24 mouse cellular contexts compared by ENCODE assay signal in the genomic region with DNA sequence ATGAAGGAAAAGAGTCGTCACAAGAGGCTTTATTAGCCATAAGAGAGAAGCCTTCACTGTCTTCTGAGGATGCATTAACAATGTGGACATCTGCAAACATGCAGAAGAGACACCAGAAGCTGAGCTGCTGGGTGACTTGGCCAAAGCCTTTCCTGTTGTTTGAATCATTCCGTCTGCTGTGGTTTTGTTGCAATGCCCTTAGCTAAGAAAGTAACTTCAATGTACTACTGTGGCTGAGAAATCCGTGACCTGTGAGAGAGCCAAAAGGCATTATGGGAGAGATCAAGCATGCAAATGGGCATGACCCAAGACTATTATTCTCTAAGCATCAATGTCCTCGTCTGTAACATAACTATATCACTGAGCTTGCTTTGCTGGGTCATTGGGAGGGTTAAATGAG.
DNase-seq lines count a peak whose midpoint lies in the region; ATAC-seq and TF ChIP-seq lines count a peak whose summit lies in the region.
"Had no signal": no experiment of that assay in that cellular context is flagged by ENCODE, and none has a peak within 500 bp of the region (broad histone marks: within the 10 kb centered on the region; RNA-seq: fewer than 3 reads in every experiment).

No protein-coding gene starts in this region.

- peak; percentile 70 for DNase-seq in lung, embryonic 14.5 days
- no peak for DNase-seq in lung, adult 2 months
- DNase-seq in lung, postnatal 4 days, result no peak
- peak; percentile 7 for DNase-seq in lung, postnatal 10 days
- peak; percentile 2 for DNase-seq in lung, postnatal 36 days
- DNase-seq: adrenal gland, adult 8-10 months; adrenal gland, postnatal 14 days; adrenal gland, postnatal 36 days; B cell, adult 2 months; cerebellum, adult 11-12 months; cerebellum, adult 2 months; cerebellum, adult 9-10 months; cerebellum, postnatal 10 days; cerebellum, postnatal 25 days had no signal

- no peak overlapping the region for H3K9ac ChIP-seq in lung, embryonic 14.5 days
- no peak overlapping the region for H3K9ac ChIP-seq in lung, embryonic 16.5 days (ENCODE audit: low read length)
- H3K9ac ChIP-seq in heart, embryonic 11.5 days (ENCODE audit: low read depth, low read length), result no peak overlapping the region
- H3K9ac ChIP-seq: embryonic facial prominence, embryonic 12.5 days; forebrain, embryonic 13.5 days had no signal

- no peak for ATAC-seq in lung, embryonic 14.5 days (ENCODE audit: insufficient read depth)
- peak; percentile 67 for ATAC-seq in lung, embryonic 16.5 days (ENCODE audit: low read depth)
- no peak for ATAC-seq in heart, embryonic 11.5 days (replicated peaks; ENCODE audit: insufficient number of reproducible peaks, low FRiP score, low TSS enrichment)
- ATAC-seq: activated CD4-positive, CD25-positive, alpha-beta regulatory T cell, adult 4 months; CD4-positive, CD25-positive, alpha-beta regulatory T cell, adult 4 months; forebrain, embryonic 13.5 days; Patski had no signal

- TF ChIP-seq POLR2A in lung, adult 2 months (IDR thresholded peaks at IDR 0.05; ENCODE audit: borderline replicate concordance, extremely low read depth, low read depth, low read length), result no peak

- TF ChIP-seq CTCF in lung, embryonic 14.5 days (IDR thresholded peaks at IDR 0.05; ENCODE audit: low read depth), result no peak
- TF ChIP-seq CTCF in lung, adult 2 months (IDR thresholded peaks at IDR 0.05; ENCODE audit: insufficient read depth, low read length), result no peak

- H3K4me1 ChIP-seq in lung, embryonic 14.5 days (ENCODE audit: insufficient read depth), result no peaks in the 10 kb centered on the region
- H3K4me1 ChIP-seq in lung, adult 2 months (ENCODE audit: control insufficient read depth, insufficient read depth, low read length), result no peaks in the 10 kb centered on the region
- H3K4me1 ChIP-seq in lung, embryonic 16.5 days (replicated peaks; ENCODE audit: control insufficient read depth, insufficient read depth, low read length), result no peaks in the 10 kb centered on the region
- no peaks in the 10 kb centered on the region for H3K4me1 ChIP-seq in heart, embryonic 11.5 days (ENCODE audit: control insufficient read depth, insufficient read depth, low read length)
- H3K4me1 ChIP-seq: embryonic facial prominence, embryonic 10.5 days; embryonic facial prominence, embryonic 12.5 days; forebrain, embryonic 13.5 days had no signal

- no peak overlapping the region for H3K4me2 ChIP-seq in lung, embryonic 14.5 days
- no peak overlapping the region for H3K4me2 ChIP-seq in lung, embryonic 16.5 days (ENCODE audit: low read depth, low read length)
- H3K4me2 ChIP-seq in heart, embryonic 11.5 days, result no peak overlapping the region
- H3K4me2 ChIP-seq: embryonic facial prominence, embryonic 12.5 days; forebrain, embryonic 13.5 days had no signal

- WGBS in lung, embryonic 14.5 days, result 42% methylated on average over 4 of the region's 4 CpGs
- WGBS in lung, adult 2 months, result 62% methylated on average over 4 of the region's 4 CpGs
- 42% methylated on average over 4 of the region's 4 CpGs for WGBS in lung, embryonic 16.5 days
- 70% methylated on average over 4 of the region's 4 CpGs for WGBS in heart, embryonic 11.5 days (ENCODE audit: insufficient replicate concordance)

- H3K36me3 ChIP-seq in lung, embryonic 14.5 days (ENCODE audit: insufficient read depth), result no peaks in the 10 kb centered on the region
- no peaks in the 10 kb centered on the region for H3K36me3 ChIP-seq in lung, embryonic 16.5 days (ENCODE audit: control insufficient read depth, insufficient read depth, low read length)
- no peaks in the 10 kb centered on the region for H3K36me3 ChIP-seq in heart, embryonic 11.5 days (ENCODE audit: control insufficient read depth, insufficient read depth, low read length)
- H3K36me3 ChIP-seq: embryonic facial prominence, embryonic 10.5 days; embryonic facial prominence, embryonic 12.5 days; G1E had no signal

- H3K4me3 ChIP-seq in lung, embryonic 14.5 days (ENCODE audit: low read depth, low read length), result no peak overlapping the region
- no peak overlapping the region for H3K4me3 ChIP-seq in lung, adult 2 months (replicated peaks; ENCODE audit: extremely low read depth, low read depth, low read length)
- no peak overlapping the region for H3K4me3 ChIP-seq in lung, embryonic 16.5 days (ENCODE audit: low read length)
- no peak overlapping the region for H3K4me3 ChIP-seq in heart, embryonic 11.5 days (ENCODE audit: low read depth, low read length)
- H3K4me3 ChIP-seq: embryonic facial prominence, embryonic 10.5 days; embryonic facial prominence, embryonic 12.5 days; forebrain, embryonic 13.5 days had no signal

- no peaks in the 10 kb centered on the region for H3K9me3 ChIP-seq in lung, embryonic 14.5 days (ENCODE audit: low read depth, low read length)
- H3K9me3 ChIP-seq in lung, embryonic 16.5 days (ENCODE audit: control insufficient read depth, low read length), result no peaks in the 10 kb centered on the region
- H3K9me3 ChIP-seq in heart, embryonic 11.5 days (replicated peaks; ENCODE audit: control insufficient read depth, low read length), result no peaks in the 10 kb centered on the region
- H3K9me3 ChIP-seq: embryonic facial prominence, embryonic 10.5 days; embryonic facial prominence, embryonic 12.5 days; forebrain, embryonic 13.5 days had no signal

- no peak overlapping the region for H3K27ac ChIP-seq in lung, embryonic 14.5 days (ENCODE audit: low read depth)
- H3K27ac ChIP-seq in lung, embryonic 16.5 days (ENCODE audit: low read length), result no peak overlapping the region
- H3K27ac ChIP-seq in heart, embryonic 11.5 days (ENCODE audit: low read depth, low read length), result no peak overlapping the region
- H3K27ac ChIP-seq: embryonic facial prominence, embryonic 10.5 days; embryonic facial prominence, embryonic 12.5 days; forebrain, embryonic 13.5 days had no signal

- no peaks in the 10 kb centered on the region for H3K27me3 ChIP-seq in lung, embryonic 14.5 days (ENCODE audit: insufficient read depth, low read length)
- no peaks in the 10 kb centered on the region for H3K27me3 ChIP-seq in lung, embryonic 16.5 days (ENCODE audit: control insufficient read depth, insufficient read depth, low read depth, low read length)
- no peaks in the 10 kb centered on the region for H3K27me3 ChIP-seq in heart, embryonic 11.5 days (ENCODE audit: control insufficient read depth, insufficient read depth, low read length)
- H3K27me3 ChIP-seq: CH12.LX; embryonic facial prominence, embryonic 12.5 days; forebrain, embryonic 13.5 days had no signal

Comparison
In these comparisons a context has a peak if more than half of its experiments do, and no peak if none do; other contexts are left out.
1. DNase-seq: peak in lung, embryonic 14.5 days (single experiment), lung, postnatal 10 days (single experiment) and lung, postnatal 36 days (single experiment); none in lung, adult 2 months (single experiment) and lung, postnatal 4 days (0 of 2).